Mouse (Mus musculus): ENCODE results near the gene Gm37240. TPM values are rescaled to one million over a fixed set of nuclear protein-coding genes. Genes with fewer than 3 reads are reported as not detected.
A peak's percentile ranks its signal among the peaks of the same experiment; 100 is the strongest.

Gm37240 gene
- polyA plus RNA-seq, 1 experiment from 2014 or later, result 1.1 TPM

GRCm38 (mm10) chr3:85679960-85680359 lies 207.4 kb downstream of the Gm37240 start:
- no peaks in the 10 kb centered on the region for H3K36me3 ChIP-seq (ENCODE audit: control insufficient read depth, insufficient read depth, low read length)
- no peak overlapping the region for H3K27ac ChIP-seq (ENCODE audit: low read depth, low read length)
- ATAC-seq (no peak), DNase-seq (ENCODE audit: low spot score) (no peak)
- no peak overlapping the region for H3K4me3 ChIP-seq (ENCODE audit: low read depth, low read length)
- no peak overlapping the region for H3K9ac ChIP-seq (ENCODE audit: low read length)
- H3K4me2 ChIP-seq (ENCODE audit: low read length), result no peak overlapping the region
- WGBS, result 86% methylated on average over 5 of the region's 5 CpGs
- no peaks in the 10 kb centered on the region for H3K27me3 ChIP-seq (replicated peaks; ENCODE audit: control insufficient read depth, insufficient read depth, low read length)
- no peaks in the 10 kb centered on the region for H3K4me1 ChIP-seq (ENCODE audit: control insufficient read depth, insufficient read depth, low read length)
- H3K9me3 ChIP-seq (replicated peaks; ENCODE audit: control insufficient read depth, low read length), result no peaks in the 10 kb centered on the region

DNA sequence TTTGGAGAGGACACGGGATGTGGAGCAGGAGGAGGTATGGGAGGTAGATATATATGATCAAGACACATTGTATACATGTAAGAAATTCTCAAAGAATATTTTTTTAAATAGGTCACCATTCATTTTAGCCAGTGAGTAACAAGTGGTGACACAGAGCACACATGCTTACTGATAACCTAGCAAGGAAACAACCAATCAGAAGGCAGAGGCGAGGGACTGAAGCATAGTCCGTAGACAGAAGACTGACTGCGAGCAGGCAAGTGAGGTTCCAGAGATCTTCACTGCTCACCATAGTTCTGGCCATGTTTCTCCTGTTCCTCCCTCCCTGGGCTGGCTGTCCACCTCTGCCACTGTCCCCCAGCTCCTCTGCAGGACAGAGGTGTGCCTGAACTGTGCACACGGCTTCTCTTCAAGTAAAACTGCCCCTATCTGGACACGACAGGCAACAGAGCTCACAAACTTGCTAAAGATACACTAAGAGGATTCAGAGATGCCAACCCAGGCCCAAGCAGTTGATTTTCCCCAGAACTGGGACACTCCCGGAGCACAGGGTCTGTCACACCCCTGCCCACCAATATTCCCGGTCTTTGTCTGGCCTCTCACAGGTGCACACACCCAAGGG lies 207.9 kb downstream of the Gm37240 start:
- WGBS, result 86% methylated on average over 8 of the region's 8 CpGs
- DNase-seq (ENCODE audit: low spot score) (no peak), ATAC-seq (no peak)
- Histone ChIP-seq H3K4me2 (ENCODE audit: low read length) (no peak overlapping the region), H3K27me3 (replicated peaks; ENCODE audit: control insufficient read depth, insufficient read depth, low read length) (no peaks in the 10 kb centered on the region), H3K36me3 (ENCODE audit: control insufficient read depth, insufficient read depth, low read length) (no peaks in the 10 kb centered on the region), H3K9me3 (replicated peaks; ENCODE audit: control insufficient read depth, low read length) (no peaks in the 10 kb centered on the region), H3K4me3 (ENCODE audit: low read depth, low read length) (no peak overlapping the region), H3K4me1 (ENCODE audit: control insufficient read depth, insufficient read depth, low read length) (no peaks in the 10 kb centered on the region), H3K27ac (ENCODE audit: low read depth, low read length) (no peak overlapping the region), H3K9ac (ENCODE audit: low read length) (no peak overlapping the region)

DNA sequence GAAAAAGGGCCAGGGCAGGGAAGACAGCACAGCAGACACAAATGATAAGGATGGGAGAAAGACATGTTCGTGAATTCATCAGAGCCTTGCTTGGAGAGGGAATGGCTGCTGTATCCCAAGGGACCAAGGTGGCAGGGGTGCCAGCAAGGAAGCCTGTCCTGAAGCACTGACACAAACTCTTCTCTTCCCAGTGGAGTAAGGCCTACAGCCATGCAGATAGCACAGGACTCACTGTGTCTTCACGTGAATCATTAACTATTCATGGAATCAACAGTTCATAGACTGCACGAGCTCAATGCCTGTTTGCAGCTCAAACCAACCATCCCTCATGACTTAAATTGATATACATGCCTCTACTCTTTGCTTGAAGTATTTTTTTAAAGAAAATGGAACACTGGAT lies 209.4 kb downstream of the Gm37240 start:
- H3K4me3 ChIP-seq (ENCODE audit: low read depth, low read length), result no peak overlapping the region
- 84% methylated on average over 3 of the region's 3 CpGs for WGBS
- H3K27ac ChIP-seq (ENCODE audit: low read depth, low read length), result no peak overlapping the region
- ATAC-seq (no peak), DNase-seq (ENCODE audit: low spot score) (no peak)
- no peaks in the 10 kb centered on the region for H3K27me3 ChIP-seq (replicated peaks; ENCODE audit: control insufficient read depth, insufficient read depth, low read length)
- H3K36me3 ChIP-seq (ENCODE audit: control insufficient read depth, insufficient read depth, low read length), result no peaks in the 10 kb centered on the region
- H3K9ac ChIP-seq (ENCODE audit: low read length), result no peak overlapping the region
- H3K4me2 ChIP-seq (ENCODE audit: low read length), result no peak overlapping the region
- H3K9me3 ChIP-seq (replicated peaks; ENCODE audit: control insufficient read depth, low read length), result no peaks in the 10 kb centered on the region
- no peaks in the 10 kb centered on the region for H3K4me1 ChIP-seq (ENCODE audit: control insufficient read depth, insufficient read depth, low read length)

DNA sequence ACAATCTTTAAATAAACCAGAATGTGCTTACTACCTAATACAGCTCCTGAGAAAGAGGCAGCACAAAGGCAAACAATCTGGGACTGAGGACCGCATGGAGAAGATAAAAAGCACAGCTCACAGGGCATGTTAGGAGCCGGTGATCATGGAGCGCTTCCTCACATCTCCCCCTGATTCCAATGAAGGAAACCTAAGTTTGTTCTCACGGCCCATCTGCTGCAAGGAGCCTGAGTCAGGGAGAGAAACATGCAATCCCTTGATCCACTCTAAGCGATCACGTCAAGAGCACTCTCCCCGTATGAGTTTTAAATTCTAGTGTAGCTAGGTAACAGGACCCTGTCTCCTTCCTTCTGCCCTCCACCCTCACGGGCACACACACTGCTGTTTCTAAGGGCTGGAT lies 210.2 kb downstream of the Gm37240 start:
- no peaks in the 10 kb centered on the region for H3K27me3 ChIP-seq (replicated peaks; ENCODE audit: control insufficient read depth, insufficient read depth, low read length)
- no peaks in the 10 kb centered on the region for H3K4me1 ChIP-seq (ENCODE audit: control insufficient read depth, insufficient read depth, low read length)
- ATAC-seq (no peak), DNase-seq (ENCODE audit: low spot score) (no peak)
- H3K9me3 ChIP-seq (replicated peaks; ENCODE audit: control insufficient read depth, low read length), result no peaks in the 10 kb centered on the region
- no peak overlapping the region for H3K4me2 ChIP-seq (ENCODE audit: low read length)
- no peak overlapping the region for H3K27ac ChIP-seq (ENCODE audit: low read depth, low read length)
- H3K36me3 ChIP-seq (ENCODE audit: control insufficient read depth, insufficient read depth, low read length), result no peaks in the 10 kb centered on the region
- no peak overlapping the region for H3K9ac ChIP-seq (ENCODE audit: low read length)
- no peak overlapping the region for H3K4me3 ChIP-seq (ENCODE audit: low read depth, low read length)
- WGBS, result 84% methylated on average over 8 of the region's 8 CpGs

DNA sequence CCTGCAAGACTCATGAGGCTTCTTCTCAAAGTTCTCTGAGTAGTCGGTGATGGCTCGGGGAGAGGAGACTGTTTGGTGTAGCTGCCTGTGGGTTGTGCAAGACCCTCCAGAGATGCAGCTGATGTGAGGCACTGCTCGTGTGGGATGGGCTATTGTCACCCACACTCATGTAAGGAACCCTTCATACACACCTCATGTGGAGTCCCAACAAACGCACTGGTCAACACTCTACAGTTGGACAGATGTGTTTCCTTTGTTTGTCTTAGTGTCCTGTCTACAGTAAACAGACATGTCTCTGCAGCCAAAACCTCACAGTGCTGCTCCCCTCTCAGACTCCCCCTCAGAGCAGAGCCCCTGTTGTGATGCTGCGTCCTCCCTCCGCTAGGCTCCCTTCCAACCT lies 217.5 kb downstream of the Gm37240 start:
- Histone ChIP-seq H3K9me3 (replicated peaks; ENCODE audit: control insufficient read depth, low read length) (no peaks in the 10 kb centered on the region), H3K27ac (ENCODE audit: low read depth, low read length) (no peak overlapping the region), H3K4me3 (ENCODE audit: low read depth, low read length) (no peak overlapping the region), H3K36me3 (ENCODE audit: control insufficient read depth, insufficient read depth, low read length) (no peaks in the 10 kb centered on the region), H3K4me1 (ENCODE audit: control insufficient read depth, insufficient read depth, low read length) (no peaks in the 10 kb centered on the region), H3K27me3 (replicated peaks; ENCODE audit: control insufficient read depth, insufficient read depth, low read length) (no peaks in the 10 kb centered on the region), H3K9ac (ENCODE audit: low read length) (no peak overlapping the region), H3K4me2 (ENCODE audit: low read length) (no peak overlapping the region)
- ATAC-seq (no peak), DNase-seq (ENCODE audit: low spot score) (no peak)
- 86% methylated on average over 6 of the region's 6 CpGs for WGBS

DNA sequence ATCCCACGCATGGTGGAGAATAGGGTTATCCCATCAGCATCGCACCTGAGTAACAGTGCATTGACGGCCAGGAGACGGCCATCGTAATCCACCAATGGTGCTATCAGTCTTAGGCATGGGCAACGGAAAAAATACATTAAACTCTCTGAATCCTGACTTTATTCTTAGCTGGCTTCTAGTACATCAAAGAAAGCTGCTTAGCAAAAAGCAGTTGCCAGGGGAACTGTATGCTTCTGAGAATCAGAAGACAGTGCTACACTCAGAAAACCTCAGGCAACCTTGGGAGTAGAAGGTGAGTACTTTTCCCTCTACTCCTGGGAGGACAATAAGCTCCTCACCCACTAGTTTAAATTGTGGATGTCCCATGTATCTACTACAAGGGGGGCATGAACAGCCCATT lies 219.6 kb downstream of the Gm37240 start:
- H3K4me3 ChIP-seq (ENCODE audit: low read depth, low read length), result no peak overlapping the region
- no peak overlapping the region for H3K27ac ChIP-seq (ENCODE audit: low read depth, low read length)
- H3K27me3 ChIP-seq (replicated peaks; ENCODE audit: control insufficient read depth, insufficient read depth, low read length), result no peaks in the 10 kb centered on the region
- H3K36me3 ChIP-seq (ENCODE audit: control insufficient read depth, insufficient read depth, low read length), result no peaks in the 10 kb centered on the region
- ATAC-seq (no peak), DNase-seq (ENCODE audit: low spot score) (no peak)
- no peaks in the 10 kb centered on the region for H3K9me3 ChIP-seq (replicated peaks; ENCODE audit: control insufficient read depth, low read length)
- no peak overlapping the region for H3K9ac ChIP-seq (ENCODE audit: low read length)
- 93% methylated on average over 6 of the region's 6 CpGs for WGBS
- no peaks in the 10 kb centered on the region for H3K4me1 ChIP-seq (ENCODE audit: control insufficient read depth, insufficient read depth, low read length)
- H3K4me2 ChIP-seq (ENCODE audit: low read length), result no peak overlapping the region

- no peak overlapping the region for H3K27ac ChIP-seq (ENCODE audit: low read depth, low read length)
- 77% methylated on average over 12 of the region's 12 CpGs for WGBS
- H3K36me3 ChIP-seq (ENCODE audit: control insufficient read depth, insufficient read depth, low read length), result no peaks in the 10 kb centered on the region
- H3K9me3 ChIP-seq (replicated peaks; ENCODE audit: control insufficient read depth, low read length), result no peaks in the 10 kb centered on the region
- DNase-seq (ENCODE audit: low spot score), result peak; percentile 18
- no peak overlapping the region for H3K9ac ChIP-seq (ENCODE audit: low read length)
- no peak for ATAC-seq
- no peak overlapping the region for H3K4me3 ChIP-seq (ENCODE audit: low read depth, low read length)
- H3K4me2 ChIP-seq (ENCODE audit: low read length), result no peak overlapping the region
- H3K27me3 ChIP-seq (replicated peaks; ENCODE audit: control insufficient read depth, insufficient read depth, low read length), result no peaks in the 10 kb centered on the region
- H3K4me1 ChIP-seq (ENCODE audit: control insufficient read depth, insufficient read depth, low read length), result peaks cover 2% of the 10 kb centered on the region; the same call in 1 of the 2 replicates
These were observed 220.6 kb downstream of the Gm37240 start for GRCm38 (mm10) chr3:85666736-85667135.

DNA sequence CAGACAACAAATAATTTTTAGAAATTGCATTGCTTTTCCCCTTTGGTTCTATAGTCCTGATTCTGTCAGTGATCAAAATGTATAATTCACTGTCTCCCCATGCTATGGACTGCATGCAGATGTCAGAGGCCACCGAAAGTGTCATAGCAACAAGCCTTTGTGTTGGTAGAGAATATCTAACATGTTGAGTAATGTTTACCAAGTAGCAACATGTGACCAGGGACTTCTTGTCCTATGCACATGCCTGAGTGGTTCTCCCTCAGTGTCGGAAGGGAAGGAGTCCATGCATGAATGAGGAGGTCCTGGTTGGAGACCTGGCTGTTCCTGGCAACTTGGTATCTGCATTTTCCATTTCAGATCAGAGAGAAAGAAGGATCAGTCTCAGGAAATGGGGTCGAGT lies 221.2 kb downstream of the Gm37240 start:
- no peaks in the 10 kb centered on the region for H3K36me3 ChIP-seq (ENCODE audit: control insufficient read depth, insufficient read depth, low read length)
- WGBS, result 82% methylated on average over 3 of the region's 3 CpGs
- no peak overlapping the region for H3K27ac ChIP-seq (ENCODE audit: low read depth, low read length)
- DNase-seq (ENCODE audit: low spot score), result no peak
- ATAC-seq, result no peak
- no peak overlapping the region for H3K4me2 ChIP-seq (ENCODE audit: low read length)
- peaks cover 4% of the 10 kb centered on the region; the same call in 1 of the 2 replicates for H3K4me1 ChIP-seq (ENCODE audit: control insufficient read depth, insufficient read depth, low read length)
- no peak overlapping the region for H3K4me3 ChIP-seq (ENCODE audit: low read depth, low read length)
- H3K9me3 ChIP-seq (replicated peaks; ENCODE audit: control insufficient read depth, low read length), result no peaks in the 10 kb centered on the region
- no peak overlapping the region for H3K9ac ChIP-seq (ENCODE audit: low read length)
- no peaks in the 10 kb centered on the region for H3K27me3 ChIP-seq (replicated peaks; ENCODE audit: control insufficient read depth, insufficient read depth, low read length)

DNA sequence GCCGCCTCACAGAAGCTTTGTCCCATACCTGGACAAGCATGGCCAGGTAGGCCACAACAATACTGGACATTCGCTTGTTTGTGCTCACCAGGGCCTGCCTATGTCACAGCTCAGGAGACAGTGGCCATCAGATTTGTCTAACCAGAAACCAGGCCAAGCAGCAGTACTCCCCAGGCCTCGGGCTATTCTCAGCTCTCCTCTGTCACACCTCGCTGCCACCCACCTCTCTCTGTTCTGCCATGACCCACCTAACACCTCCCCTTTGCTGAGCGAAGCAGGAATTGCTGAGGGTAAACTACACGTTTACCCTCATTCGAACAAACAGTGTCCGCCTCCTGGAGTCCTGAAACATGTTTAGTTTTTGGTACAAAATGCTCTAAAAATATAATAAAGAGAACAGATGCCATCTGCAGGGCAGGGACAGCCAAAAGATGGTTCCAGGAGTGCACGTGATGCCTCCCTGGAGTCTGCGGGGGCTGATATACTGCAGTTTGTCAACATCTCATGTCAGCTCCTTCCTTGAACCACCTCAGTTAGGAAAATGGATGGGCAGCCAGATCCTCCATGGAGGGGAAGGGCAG lies 222.6 kb downstream of the Gm37240 start:
- Histone ChIP-seq H3K9ac (ENCODE audit: low read length) (no peak overlapping the region), H3K4me1 (ENCODE audit: control insufficient read depth, insufficient read depth, low read length) (peaks cover 4% of the 10 kb centered on the region; the same call in 1 of the 2 replicates), H3K27me3 (replicated peaks; ENCODE audit: control insufficient read depth, insufficient read depth, low read length) (no peaks in the 10 kb centered on the region), H3K4me2 (ENCODE audit: low read length) (no peak overlapping the region), H3K9me3 (replicated peaks; ENCODE audit: control insufficient read depth, low read length) (no peaks in the 10 kb centered on the region), H3K4me3 (ENCODE audit: low read depth, low read length) (no peak overlapping the region), H3K27ac (ENCODE audit: low read depth, low read length) (no peak overlapping the region), H3K36me3 (ENCODE audit: control insufficient read depth, insufficient read depth, low read length) (no peaks in the 10 kb centered on the region)
- ATAC-seq (no peak), DNase-seq (ENCODE audit: low spot score) (no peak)
- 90% methylated on average over 10 of the region's 10 CpGs for WGBS
